Mouse (Mus musculus) hindbrain, embryonic 11.5 days (tissue): ENCODE results near the gene E2f7. TPM values are rescaled to one million over a fixed set of nuclear protein-coding genes. Genes with fewer than 3 reads are reported as not detected.

ENCODE experiments used
- ATAC-seq: fragments of 200-750 bp; cut with Nextera tagmentation; 2 replicates; pipeline ENCODE4 v1.8.0; 2017; ENCODE audit warnings: mild to moderate bottlenecking, moderate TSS enrichment, moderate library complexity; ENCODE audit not compliant: low FRiP score
- DNase-seq: peaks from one replicate; pipeline ENCODE4 v3.0.0-alpha.2; 2015; ENCODE audit warnings: low spot score
- H3K27ac ChIP-seq: fragments of 300-500 bp; sonication (generic); 2 replicates; pipeline ENCODE4 v1.5.1; 2014; ENCODE audit warnings: mild to moderate bottlenecking, low read depth, low read length
- H3K27me3 ChIP-seq: fragments of 300-500 bp; sonication (generic); 2 replicates; pipeline ENCODE4 v1.6.1; 2014; ENCODE audit warnings: mild to moderate bottlenecking, low read length, moderate library complexity, mixed read lengths; ENCODE audit not compliant: control insufficient read depth, insufficient read depth
- H3K36me3 ChIP-seq: fragments of 300-500 bp; sonication (generic); 2 replicates; pipeline ENCODE4 v1.6.1; 2014; ENCODE audit warnings: mild to moderate bottlenecking, low read length, moderate library complexity, mixed read lengths; ENCODE audit not compliant: control insufficient read depth, insufficient read depth
- H3K4me1 ChIP-seq: fragments of 300-500 bp; sonication (generic); replicated peaks from 2 replicates; pipeline ENCODE4 v1.6.1; 2014; ENCODE audit warnings: low read length, mixed read lengths; ENCODE audit not compliant: control insufficient read depth, insufficient read depth
- H3K4me2 ChIP-seq: fragments of 300-500 bp; sonication (generic); replicated peaks from 2 replicates; pipeline ENCODE4 v1.6.1; 2014; ENCODE audit warnings: mild to moderate bottlenecking, low read depth, low read length
- H3K4me3 ChIP-seq: fragments of 300-500 bp; sonication (generic); 2 replicates; pipeline ENCODE4 v1.5.1; 2014; ENCODE audit warnings: low read depth, low read length
- H3K9ac ChIP-seq: fragments of 300-500 bp; sonication (generic); 2 replicates; pipeline ENCODE4 v1.6.1; 2014; ENCODE audit warnings: low read depth, low read length
- H3K9me3 ChIP-seq: fragments of 300-500 bp; sonication (generic); 2 replicates; pipeline ENCODE4 v1.6.1; 2016; ENCODE audit warnings: low read length; ENCODE audit not compliant: control insufficient read depth
- WGBS: fragments of 180-500 bp; shearing (Covaris S2); extraction: QIAGEN DNeasy Blood & Tissue Kit; methylation state at CpG from one replicate; pipeline ENCODE4 v1.1.7; 2014; 5-methylcytosine and 5-hydroxymethylcytosine counted together
- polyA plus RNA-seq: library from polyadenylated mRNA; unstranded; fragments of >200 nt; fragmentation: Nextera tagmentation; extraction: Ambion mirVana; gene quantifications from 2 replicates; pipeline ENCODE4 v1.2.1, GENCODE M21; 2014

The E2f7 gene
- polyA plus RNA-seq, 1 experiment from 2014 or later, result 30.8 TPM

GRCm38 (mm10) chr10:110789683-110790082 lies 44.4 kb downstream of the E2f7 start:
- Histone ChIP-seq H3K4me1 (no peaks in the 10 kb centered on the region), H3K36me3 (no peaks in the 10 kb centered on the region)
- WGBS, result 91% methylated on average over 8 of the region's 8 CpGs

GRCm38 (mm10) chr10:110793150-110793787 lies 48.0 kb downstream of the E2f7 start:
- Histone ChIP-seq H3K36me3 (no peaks in the 10 kb centered on the region), H3K9me3 (no peaks in the 10 kb centered on the region), H3K9ac (no peak overlapping the region), H3K27me3 (no peaks in the 10 kb centered on the region), H3K4me1 (no peaks in the 10 kb centered on the region), H3K4me3 (no peak overlapping the region), H3K27ac (no peak overlapping the region), H3K4me2 (no peak overlapping the region)
- no peak for ATAC-seq
- no peak for DNase-seq
- WGBS, result 81% methylated on average over 8 of the region's 8 CpGs

More at GRCm38 (mm10) chr10:110789683-110790082, 44.4 kb downstream of the E2f7 start:
- Histone ChIP-seq H3K9me3 (no peaks in the 10 kb centered on the region), H3K27me3 (no peaks in the 10 kb centered on the region), H3K4me2 (no peak overlapping the region), H3K27ac (no peak overlapping the region), H3K4me3 (no peak overlapping the region), H3K9ac (no peak overlapping the region)
- ATAC-seq (no peak), DNase-seq (no peak)

GRCm38 (mm10) chr10:110794564-110795205 lies 49.4 kb downstream of the E2f7 start:
- no peak overlapping the region for H3K4me2 ChIP-seq
- H3K27ac ChIP-seq, result no peak overlapping the region
- 19% methylated on average over 12 of the region's 12 CpGs for WGBS
- no peaks in the 10 kb centered on the region for H3K9me3 ChIP-seq
- DNase-seq, result peak; percentile 82
- H3K4me1 ChIP-seq, result no peaks in the 10 kb centered on the region
- no peak overlapping the region for H3K9ac ChIP-seq
- no peaks in the 10 kb centered on the region for H3K36me3 ChIP-seq
- peak; percentile 76 for ATAC-seq
- H3K4me3 ChIP-seq, result no peak overlapping the region
- H3K27me3 ChIP-seq, result no peaks in the 10 kb centered on the region

GRCm38 (mm10) chr10:110795206-110795796 lies 50.1 kb downstream of the E2f7 start:
- H3K27ac ChIP-seq, result no peak overlapping the region
- H3K9ac ChIP-seq, result no peak overlapping the region
- no peaks in the 10 kb centered on the region for H3K9me3 ChIP-seq
- no peaks in the 10 kb centered on the region for H3K36me3 ChIP-seq
- no peak for DNase-seq
- no peaks in the 10 kb centered on the region for H3K4me1 ChIP-seq
- no peak overlapping the region for H3K4me2 ChIP-seq
- H3K4me3 ChIP-seq, result no peak overlapping the region
- ATAC-seq, result no peak
- H3K27me3 ChIP-seq, result no peaks in the 10 kb centered on the region
- 86% methylated on average over 9 of the region's 9 CpGs for WGBS

- ATAC-seq, result no peak
Observed at GRCm38 (mm10) chr10:110801296-110801695, 56.1 kb downstream of the E2f7 start.

GRCm38 (mm10) chr10:110804279-110805024 lies 59.2 kb downstream of the E2f7 start:
- WGBS, result 79% methylated on average over 11 of the region's 11 CpGs
- no peak for ATAC-seq

More at GRCm38 (mm10) chr10:110801296-110801695, 56.1 kb downstream of the E2f7 start:
- Histone ChIP-seq H3K27ac (no peak overlapping the region), H3K9me3 (no peaks in the 10 kb centered on the region), H3K4me2 (no peak overlapping the region), H3K4me3 (no peak overlapping the region), H3K9ac (no peak overlapping the region), H3K27me3 (no peaks in the 10 kb centered on the region), H3K36me3 (no peaks in the 10 kb centered on the region), H3K4me1 (no peaks in the 10 kb centered on the region)
- no peak for DNase-seq
- WGBS, result 86% methylated on average over 3 of the region's 3 CpGs

GRCm38 (mm10) chr10:110805025-110805740 lies 59.9 kb downstream of the E2f7 start:
- no peak overlapping the region for H3K27ac ChIP-seq
- no peaks in the 10 kb centered on the region for H3K4me1 ChIP-seq
- no peaks in the 10 kb centered on the region for H3K36me3 ChIP-seq
- no peak overlapping the region for H3K9ac ChIP-seq
- ATAC-seq (no peak), DNase-seq (no peak)
- no peak overlapping the region for H3K4me3 ChIP-seq
- H3K27me3 ChIP-seq, result no peaks in the 10 kb centered on the region
- 62% methylated on average over 5 of the region's 5 CpGs for WGBS
- H3K9me3 ChIP-seq, result no peaks in the 10 kb centered on the region
- no peak overlapping the region for H3K4me2 ChIP-seq

More at GRCm38 (mm10) chr10:110804279-110805024, 59.2 kb downstream of the E2f7 start:
- Histone ChIP-seq H3K4me3 (no peak overlapping the region), H3K4me2 (no peak overlapping the region), H3K36me3 (no peaks in the 10 kb centered on the region), H3K27me3 (no peaks in the 10 kb centered on the region), H3K9me3 (no peaks in the 10 kb centered on the region), H3K9ac (no peak overlapping the region), H3K27ac (no peak overlapping the region), H3K4me1 (no peaks in the 10 kb centered on the region)
- DNase-seq, result peak; percentile 9

- Histone ChIP-seq H3K9me3 (no peaks in the 10 kb centered on the region), H3K27me3 (no peaks in the 10 kb centered on the region), H3K27ac (no peak overlapping the region), H3K4me3 (no peak overlapping the region), H3K4me1 (no peaks in the 10 kb centered on the region), H3K4me2 (no peak overlapping the region), H3K9ac (no peak overlapping the region), H3K36me3 (no peaks in the 10 kb centered on the region)
- WGBS, result 80% methylated on average over 8 of the region's 8 CpGs
- ATAC-seq (no peak), DNase-seq (no peak)
Observed at GRCm38 (mm10) chr10:110806471-110806870, 61.2 kb downstream of the E2f7 start.
